Mouse (Mus musculus) liver, adult 2 months (tissue): ENCODE results near the gene Ryr3. TPM values are rescaled to one million over a fixed set of nuclear protein-coding genes. Genes with fewer than 3 reads are reported as not detected.

Experiments
- DNase-seq: peaks from one replicate; pipeline ENCODE4 v3.0.0-alpha.2; 2011; ENCODE audit warnings: low read depth, low spot score; ENCODE audit errors: extremely low read depth
- H3K27ac ChIP-seq: fragments of 200-500 bp; replicated peaks from 2 replicates; pipeline ENCODE4 v1.5.1; 2012; ENCODE audit warnings: low read depth, mild to moderate bottlenecking, control low read depth, inconsistent platforms, low read length; ENCODE audit not compliant: insufficient read depth
- H3K27me3 ChIP-seq: fragments of 200-500 bp; 2 replicates; pipeline ENCODE4 v1.6.1; 2012; ENCODE audit warnings: mild to moderate bottlenecking, moderate library complexity, low read length, inconsistent platforms; ENCODE audit not compliant: control insufficient read depth, insufficient read depth
- H3K36me3 ChIP-seq: fragments of 200-500 bp; 2 replicates; pipeline ENCODE4 v1.6.1; 2012; ENCODE audit warnings: low read length, inconsistent platforms; ENCODE audit not compliant: control insufficient read depth, insufficient read depth
- H3K4me1 ChIP-seq: fragments of 200-500 bp; 2 replicates; pipeline ENCODE4 v1.6.1; 2011; ENCODE audit warnings: low read length; ENCODE audit not compliant: control insufficient read depth, insufficient read depth
- H3K4me3 ChIP-seq: fragments of 200-500 bp; 2 replicates; pipeline ENCODE4 v1.5.1; 2011; ENCODE audit warnings: low read depth, mild to moderate bottlenecking, control low read depth, low read length, moderate library complexity; ENCODE audit not compliant: insufficient read depth
- H3K79me2 ChIP-seq: fragments of 200-500 bp; 2 replicates; pipeline ENCODE4 v1.6.1; 2012; ENCODE audit warnings: inconsistent platforms, mild to moderate bottlenecking, low read length, moderate library complexity; ENCODE audit not compliant: control insufficient read depth, insufficient read depth
- H3K9ac ChIP-seq: fragments of 200-500 bp; 2 replicates; pipeline ENCODE4 v1.6.1; 2012; ENCODE audit warnings: low read depth, mild to moderate bottlenecking, control low read depth, inconsistent platforms, low read length
- CTCF ChIP-seq: fragments of 200-500 bp; IDR thresholded peaks from 2 replicates; pipeline ENCODE4 v1.5.1; 2011; ENCODE audit warnings: low read depth, low read length, control low read depth
- POLR2A ChIP-seq: fragments of 200-500 bp; IDR thresholded peaks from 2 replicates; pipeline ENCODE4 v1.6.1; 2011; ENCODE audit warnings: low read length, control low read depth; ENCODE audit not compliant: insufficient read depth; ENCODE audit errors: extremely low read depth
- WGBS: fragments of 180-500 bp; shearing (Covaris S2); methylation state at CpG from one replicate; pipeline ENCODE4 v1.1.7; 2018; 5-methylcytosine and 5-hydroxymethylcytosine counted together
- polyA plus RNA-seq: library from polyadenylated mRNA; depleted of rRNA; stranded (reverse); fragments of >200 nt; gene quantifications from 2 replicates; pipeline ENCODE4 v1.2.3, GENCODE M21; 2012
- total RNA-seq: library from RNA; depleted of rRNA; stranded (reverse); fragments of >200 nt; gene quantifications from 2 replicates; pipeline ENCODE4 v1.2.3, GENCODE M21; 2014

Ryr3 gene
- total and polyA plus RNA-seq, 2 experiments: under 0.01 TPM; not detected in 1

- no peak overlapping the region for H3K27ac ChIP-seq
- 24% methylated on average over 5 of the region's 5 CpGs for WGBS
- TF ChIP-seq POLR2A (no peak), CTCF (no peak)
Observed at GRCm38 (mm10) chr2:112900747-112901146, 316.1 kb downstream of the Ryr3 start.

GRCm38 (mm10) chr2:112884456-112885114 lies 332.3 kb downstream of the Ryr3 start:
- 68% methylated on average over 4 of the region's 4 CpGs for WGBS
- no peaks in the 10 kb centered on the region for H3K36me3 ChIP-seq
- TF ChIP-seq POLR2A (no peak), CTCF (no peak)
- H3K27ac ChIP-seq: no peak overlapping the region
- H3K79me2 ChIP-seq: no peaks in the 10 kb centered on the region
- no peaks in the 10 kb centered on the region for H3K27me3 ChIP-seq
- H3K9ac ChIP-seq: no peak overlapping the region
- no peak overlapping the region for H3K4me3 ChIP-seq
- no peak for DNase-seq
- H3K4me1 ChIP-seq: no peaks in the 10 kb centered on the region

More at GRCm38 (mm10) chr2:112900747-112901146, 316.1 kb downstream of the Ryr3 start:
- H3K36me3 ChIP-seq: no peaks in the 10 kb centered on the region
- H3K9ac ChIP-seq: no peak overlapping the region
- no peaks in the 10 kb centered on the region for H3K79me2 ChIP-seq
- no peaks in the 10 kb centered on the region for H3K27me3 ChIP-seq
- DNase-seq: no peak
- no peak overlapping the region for H3K4me3 ChIP-seq
- H3K4me1 ChIP-seq: no peaks in the 10 kb centered on the region

- Histone ChIP-seq H3K9ac (no peak overlapping the region), H3K27ac (no peak overlapping the region), H3K79me2 (no peaks in the 10 kb centered on the region), H3K4me3 (no peak overlapping the region), H3K27me3 (no peaks in the 10 kb centered on the region), H3K36me3 (no peaks in the 10 kb centered on the region), H3K4me1 (no peaks in the 10 kb centered on the region)
- TF ChIP-seq POLR2A (no peak), CTCF (no peak)
- WGBS: 76% methylated on average over 2 of the region's 2 CpGs
- DNase-seq: no peak
Observed at GRCm38 (mm10) chr2:112881805-112882204, 335.1 kb downstream of the Ryr3 start.

DNA sequence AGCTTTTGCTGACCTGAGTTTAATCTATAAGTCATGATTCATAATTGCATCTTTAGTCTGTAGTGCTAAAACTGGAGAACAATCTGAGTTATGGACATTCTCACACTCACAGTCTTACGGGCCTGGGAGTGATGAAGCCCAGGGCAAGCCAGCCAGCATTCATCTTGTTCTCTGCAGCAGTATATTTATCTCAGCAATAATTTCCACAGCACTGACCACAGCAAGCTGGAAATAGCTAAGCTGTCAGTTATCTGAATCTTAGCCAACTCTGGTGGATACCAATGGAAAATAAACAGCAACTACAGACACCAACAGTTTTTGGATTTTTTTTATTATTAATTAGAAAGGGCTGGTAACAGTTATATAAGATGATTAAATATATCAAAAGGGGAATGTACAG lies 335.5 kb downstream of the Ryr3 start:
- H3K27ac ChIP-seq: no peak overlapping the region
- H3K9ac ChIP-seq: no peak overlapping the region
- no peaks in the 10 kb centered on the region for H3K27me3 ChIP-seq
- no peaks in the 10 kb centered on the region for H3K36me3 ChIP-seq
- no peak for DNase-seq
- no peaks in the 10 kb centered on the region for H3K4me1 ChIP-seq
- no peaks in the 10 kb centered on the region for H3K79me2 ChIP-seq
- WGBS: 62% methylated on average over 1 of the region's 1 CpGs
- no peak overlapping the region for H3K4me3 ChIP-seq
- no peak for TF ChIP-seq POLR2A
- TF ChIP-seq CTCF: no peak

GRCm38 (mm10) chr2:112877404-112877803 lies 339.5 kb downstream of the Ryr3 start:
- no peak for DNase-seq
- no peaks in the 10 kb centered on the region for H3K27me3 ChIP-seq
- no peaks in the 10 kb centered on the region for H3K79me2 ChIP-seq
- H3K9ac ChIP-seq: no peak overlapping the region
- 75% methylated on average over 3 of the region's 3 CpGs for WGBS
- no peak overlapping the region for H3K4me3 ChIP-seq
- no peaks in the 10 kb centered on the region for H3K4me1 ChIP-seq
- H3K36me3 ChIP-seq: no peaks in the 10 kb centered on the region
- H3K27ac ChIP-seq: no peak overlapping the region
- TF ChIP-seq CTCF: no peak
- no peak for TF ChIP-seq POLR2A

GRCm38 (mm10) chr2:112866043-112866551 lies 350.8 kb downstream of the Ryr3 start:
- Histone ChIP-seq H3K4me3 (no peak overlapping the region), H3K36me3 (no peaks in the 10 kb centered on the region), H3K79me2 (no peaks in the 10 kb centered on the region), H3K27me3 (no peaks in the 10 kb centered on the region), H3K4me1 (no peaks in the 10 kb centered on the region), H3K9ac (no peak overlapping the region), H3K27ac (no peak overlapping the region)
- WGBS: 72% methylated on average over 2 of the region's 2 CpGs
- DNase-seq: no peak
- TF ChIP-seq CTCF (no peak), POLR2A (no peak)
